Mouse (Mus musculus) thymus, adult 2 months (tissue): Measurements from ENCODE around the gene Olfr1412.

Experiments
- CTCF ChIP-seq: fragments of 200-500 bp; IDR thresholded peaks from 2 replicates; pipeline ENCODE4 v1.5.1; 2012; ENCODE audit warnings: mild to moderate bottlenecking, control low read depth, low read length, moderate library complexity, borderline replicate concordance; ENCODE audit not compliant: control insufficient read depth, poor library complexity, insufficient read depth; ENCODE audit errors: extremely low read depth
- POLR2A ChIP-seq: fragments of 200-500 bp; IDR thresholded peaks from 2 replicates; pipeline ENCODE4 v1.6.1; 2012; ENCODE audit warnings: mild to moderate bottlenecking, low read length, control low read depth, moderate library complexity; ENCODE audit not compliant: control insufficient read depth, poor library complexity, insufficient read depth; ENCODE audit errors: extremely low read depth

DNA sequence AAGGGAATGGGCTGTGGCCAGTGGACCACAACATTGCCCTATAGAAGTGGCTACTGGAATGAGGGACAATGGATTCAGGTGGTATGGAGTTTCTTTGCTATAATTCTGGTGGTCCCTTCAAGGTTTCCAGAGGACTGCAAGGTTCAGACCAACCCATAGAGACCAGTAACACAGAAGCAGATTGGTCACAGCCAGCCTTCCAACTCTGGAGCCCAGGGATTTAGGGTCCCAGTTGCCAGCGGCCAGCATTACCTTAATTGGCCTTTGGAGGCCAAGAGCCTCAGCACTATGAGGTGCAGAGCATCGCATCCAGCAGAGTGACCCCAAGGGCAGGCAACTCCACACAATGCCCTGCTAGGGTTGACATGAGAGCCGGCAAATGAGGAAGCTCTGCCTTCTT lies 14.6 kb upstream of the Olfr1412 start, which contains the start of gene Olfr1413:
- no peak for TF ChIP-seq CTCF
- TF ChIP-seq POLR2A, result no peak
